Mouse (Mus musculus) myocyte (in vitro differentiated cells): Measurements from ENCODE around the gene Tmem269.

Experiments
- POLR2A ChIP-seq: IDR thresholded peaks from one replicate; pipeline ENCODE4 v1.6.1; 2011; ENCODE audit warnings: low read depth, mild to moderate bottlenecking, control low read depth, moderate library complexity; ENCODE audit not compliant: insufficient read length
- TCF12 ChIP-seq: IDR thresholded peaks from one replicate; pipeline ENCODE4 v1.6.1; 2011; ENCODE audit warnings: mild to moderate bottlenecking, control low read depth; ENCODE audit not compliant: poor library complexity, insufficient read depth, severe bottlenecking

- no peak for TF ChIP-seq POLR2A
- TF ChIP-seq TCF12: no peak
Measured at GRCm38 (mm10) chr4:119238661-119239060, 20.6 kb upstream of the Tmem269 start.
